Mouse (Mus musculus) small intestine, adult 2 months (tissue): Measurements from ENCODE around the gene Rfesd.

Experiments used
- CTCF ChIP-seq: fragments of 200-500 bp; IDR thresholded peaks from 2 replicates; pipeline ENCODE4 v1.5.1; 2012; ENCODE audit warnings: low read depth, mild to moderate bottlenecking, control low read depth, inconsistent platforms, low read length, moderate library complexity, mixed read lengths; ENCODE audit not compliant: insufficient replicate concordance, insufficient read length; ENCODE audit errors: extremely low read depth
- POLR2A ChIP-seq: fragments of 200-500 bp; IDR thresholded peaks from 2 replicates; pipeline ENCODE4 v1.6.1; 2012; ENCODE audit warnings: low read depth, mild to moderate bottlenecking, control low read depth, inconsistent platforms, low read length, moderate library complexity

GRCm38 (mm10) chr13:76059591-76059990 lies 41.1 kb upstream of the Rfesd start:
- TF ChIP-seq CTCF (no peak), POLR2A (no peak)
